Mouse (Mus musculus) neutrophil, adult 5-6 weeks (primary cell): ENCODE measurements around the gene Fam168a. TPM values are rescaled to one million over a fixed set of nuclear protein-coding genes. Genes with fewer than 3 reads are reported as not detected.
"Not testable (repeated sequence)": the region's sequence is repeated elsewhere in the genome, so short reads cannot be mapped to it uniquely, and the experiment has no call there.

Experiments
- ATAC-seq: fragments of 151-379, 151-347 bp; 2 replicates; pipeline ENCODE4 v1.8.0; 2017; ENCODE audit warnings: mild to moderate bottlenecking, moderate TSS enrichment; ENCODE audit not compliant: insufficient number of reproducible peaks, poor library complexity, low FRiP score, severe bottlenecking; ENCODE audit errors: extremely low read depth
- total RNA-seq: library from RNA; stranded (forward); fragments of 200-1000 nt; gene quantifications from 2 replicates; pipeline ENCODE4 v1.2.3, GENCODE M21; 2017

Fam168a gene
- total RNA-seq, 1 experiment from 2014 or later = 13.4 TPM

GRCm38 (mm10) chr7:100693199-100693598 lies 13.2 kb upstream of the Fam168a start:
- no peak for ATAC-seq

- ATAC-seq = no peak
These were observed 6.4 kb upstream of the Fam168a start for GRCm38 (mm10) chr7:100699771-100700770.

- no peak for ATAC-seq
These were observed 547 bp downstream of the Fam168a start for GRCm38 (mm10) chr7:100706883-100707480.

GRCm38 (mm10) chr7:100718741-100719140 lies 12.3 kb downstream of the Fam168a start:
- ATAC-seq = no peak

- no peak for ATAC-seq
These were observed 15.8 kb downstream of the Fam168a start for GRCm38 (mm10) chr7:100722268-100722667.

- ATAC-seq = no peak
These were observed 17.2 kb downstream of the Fam168a start for GRCm38 (mm10) chr7:100723453-100724294.

- ATAC-seq = no peak
These were observed 21.2 kb downstream of the Fam168a start for GRCm38 (mm10) chr7:100727538-100728085.

- no peak for ATAC-seq
These were observed 23.3 kb downstream of the Fam168a start for GRCm38 (mm10) chr7:100729778-100730177.

GRCm38 (mm10) chr7:100732341-100733050 lies 26.1 kb downstream of the Fam168a start:
- ATAC-seq = no peak

GRCm38 (mm10) chr7:100733051-100733813 lies 26.8 kb downstream of the Fam168a start:
- ATAC-seq = no peak

- ATAC-seq = no peak
These were observed 27.8 kb downstream of the Fam168a start for GRCm38 (mm10) chr7:100734201-100734600.

GRCm38 (mm10) chr7:100734905-100735304 lies 28.5 kb downstream of the Fam168a start:
- not testable (repeated sequence) for ATAC-seq

- no peak for ATAC-seq
These were observed 29.7 kb downstream of the Fam168a start for GRCm38 (mm10) chr7:100736131-100736530.

GRCm38 (mm10) chr7:100744372-100744771 lies 37.9 kb downstream of the Fam168a start:
- ATAC-seq = no peak

GRCm38 (mm10) chr7:100750101-100750500 lies 43.7 kb downstream of the Fam168a start:
- no peak for ATAC-seq

- no peak for ATAC-seq
These were observed 52.3 kb downstream of the Fam168a start for GRCm38 (mm10) chr7:100758718-100759117.

- ATAC-seq = no peak
These were observed 56.3 kb downstream of the Fam168a start for GRCm38 (mm10) chr7:100762726-100763125.

GRCm38 (mm10) chr7:100767568-100767967 lies 61.1 kb downstream of the Fam168a start:
- no peak for ATAC-seq
